Mouse (Mus musculus): ENCODE data around the gene Spag9.

DNA sequence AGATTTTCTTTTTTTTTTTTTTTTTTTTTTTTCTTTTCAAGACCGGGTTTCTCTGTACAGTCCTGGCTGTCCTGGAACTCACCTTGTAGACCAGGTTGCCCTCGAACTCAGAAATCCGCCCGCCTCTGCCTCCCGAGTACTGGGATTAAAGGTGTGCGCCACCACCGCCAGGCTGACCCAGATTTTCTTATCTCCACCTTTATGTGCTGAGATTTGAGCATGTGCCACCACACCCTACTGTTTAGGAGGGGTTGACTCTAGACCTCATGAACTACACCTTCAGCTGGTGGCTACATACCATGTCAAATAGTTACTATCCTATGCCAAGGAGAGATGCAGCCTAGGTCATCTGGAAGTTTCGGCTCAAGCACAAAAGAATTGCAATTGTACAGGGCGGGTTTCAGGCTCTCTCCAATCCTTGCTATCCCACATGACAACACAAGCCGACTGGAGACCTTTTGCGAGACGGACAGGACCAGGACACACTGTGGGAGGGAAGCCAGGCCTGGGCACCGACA lies 41.1 kb upstream of the Spag9 start:
- TF ChIP-seq CTCF (IDR thresholded peaks at IDR 0.05; ENCODE audit: low read depth, low read length) (no peak), POLR2A (IDR thresholded peaks at IDR 0.05; ENCODE audit: extremely low read depth, insufficient read depth, low read length) (no peak)

Data from liver, adult 2 months (tissue).